Mouse (Mus musculus) cerebellum, adult 2 months (tissue): ENCODE measurements at regions not wholly inside any gene's neighbourhood (a gene's known extent, or its start where the extent isn't known, plus 50 kb on each side); places are given as distances from the start of the nearest gene placed in this dataset.

Source experiments
- CTCF ChIP-seq: fragments of 200-500 bp; IDR thresholded peaks from 2 replicates; pipeline ENCODE4 v1.5.1; 2011; ENCODE audit warnings: low read depth, mild to moderate bottlenecking, control low read depth, low read length, moderate library complexity, borderline replicate concordance; ENCODE audit not compliant: insufficient read depth
- POLR2A ChIP-seq: fragments of 200-500 bp; IDR thresholded peaks from 2 replicates; pipeline ENCODE4 v1.6.1; 2011; ENCODE audit warnings: low read length, control low read depth, borderline replicate concordance; ENCODE audit not compliant: insufficient read depth

DNA sequence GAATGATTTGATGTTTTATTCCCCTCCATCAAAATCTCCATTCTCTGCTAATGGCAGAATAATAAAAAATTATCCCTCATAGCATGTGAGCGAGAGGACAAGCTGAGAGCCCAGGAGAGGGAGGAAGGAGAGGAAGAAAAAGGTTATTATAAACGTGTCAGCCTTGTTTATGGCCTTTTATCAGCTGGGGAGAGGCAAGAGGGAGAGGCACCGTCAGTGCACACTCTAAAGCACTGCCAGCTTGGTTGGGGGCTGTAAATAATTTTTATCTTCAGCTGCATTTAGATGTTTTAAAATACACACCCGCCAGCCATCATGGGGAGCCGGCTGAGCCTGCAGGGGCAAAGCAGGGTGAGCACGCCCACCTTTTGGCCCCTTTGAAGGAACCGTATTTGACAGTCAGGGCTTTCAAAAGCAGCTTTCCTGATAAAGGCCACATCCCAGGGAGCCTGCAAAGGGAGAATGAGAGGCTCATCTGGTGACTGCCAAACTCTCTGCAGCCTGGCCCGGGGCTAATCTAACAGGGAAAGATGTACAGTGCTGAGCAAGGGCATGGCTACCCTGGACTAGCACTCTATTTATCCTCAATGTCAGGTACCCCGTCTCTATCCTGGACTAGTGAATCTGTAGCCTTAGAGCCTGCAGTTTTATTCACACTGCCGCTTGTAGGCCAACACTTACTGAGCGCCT, 145.8 kb downstream of the Hmg20a start:
- TF ChIP-seq CTCF: no peak
- TF ChIP-seq POLR2A: no peak
